Mouse (Mus musculus) lung, embryonic 14.5 days (tissue): Measurements from ENCODE around the gene AC141477.1. TPM values are rescaled to one million over a fixed set of nuclear protein-coding genes. Genes with fewer than 3 reads are reported as not detected.

Experiments
- ATAC-seq: fragments of 200-750 bp; cut with Nextera tagmentation; 2 replicates; pipeline ENCODE4 v1.8.0; 2017; ENCODE audit warnings: mild to moderate bottlenecking, moderate TSS enrichment, moderate library complexity; ENCODE audit not compliant: insufficient read depth
- DNase-seq: peaks from one replicate; pipeline ENCODE4 v3.0.0-alpha.2; 2015
- H3K27ac ChIP-seq: fragments of 300-500 bp; sonication (generic); 2 replicates; pipeline ENCODE4 v1.5.1; 2014; ENCODE audit warnings: low read depth, mild to moderate bottlenecking, moderate library complexity
- H3K27me3 ChIP-seq: fragments of 300-500 bp; sonication (generic); 2 replicates; pipeline ENCODE4 v1.6.1; 2014; ENCODE audit warnings: low read length, control low read depth; ENCODE audit not compliant: insufficient read depth
- H3K36me3 ChIP-seq: fragments of 300-500 bp; sonication (generic); 2 replicates; pipeline ENCODE4 v1.6.1; 2014; ENCODE audit warnings: control low read depth; ENCODE audit not compliant: insufficient read depth
- H3K4me1 ChIP-seq: fragments of 300-500 bp; sonication (generic); 2 replicates; pipeline ENCODE4 v1.6.1; 2014; ENCODE audit warnings: antibody characterized with exemption, control low read depth; ENCODE audit not compliant: insufficient read depth
- H3K4me2 ChIP-seq: fragments of 300-500 bp; sonication (generic); 2 replicates; pipeline ENCODE4 v1.6.1; 2014; ENCODE audit warnings: mild to moderate bottlenecking
- H3K4me3 ChIP-seq: fragments of 300-500 bp; sonication (generic); 2 replicates; pipeline ENCODE4 v1.5.1; 2014; ENCODE audit warnings: low read depth, low read length
- H3K9ac ChIP-seq: fragments of 300-500 bp; sonication (generic); 2 replicates; pipeline ENCODE4 v1.6.1; 2014
- H3K9me3 ChIP-seq: fragments of 300-500 bp; sonication (generic); 2 replicates; pipeline ENCODE4 v1.6.1; 2016; ENCODE audit warnings: low read depth, low read length, control low read depth
- CTCF ChIP-seq: IDR thresholded peaks from 2 replicates; pipeline ENCODE4 v1.5.1; 2016; ENCODE audit warnings: antibody characterized with exemption, low read depth
- WGBS: fragments of 180-500 bp; shearing (Covaris S2); extraction: QIAGEN DNeasy Blood & Tissue Kit; methylation state at CpG from one replicate; pipeline ENCODE4 v1.1.7; 2014; 5-methylcytosine and 5-hydroxymethylcytosine counted together
- polyA plus RNA-seq: library from polyadenylated mRNA; unstranded; fragments of >200 nt; fragmentation: Nextera tagmentation; extraction: Ambion mirVana; gene quantifications from 2 replicates; pipeline ENCODE4 v1.2.1, GENCODE M21; 2014

Gene AC141477.1
- polyA plus RNA-seq, 1 experiment from 2014 or later = not detected

DNA sequence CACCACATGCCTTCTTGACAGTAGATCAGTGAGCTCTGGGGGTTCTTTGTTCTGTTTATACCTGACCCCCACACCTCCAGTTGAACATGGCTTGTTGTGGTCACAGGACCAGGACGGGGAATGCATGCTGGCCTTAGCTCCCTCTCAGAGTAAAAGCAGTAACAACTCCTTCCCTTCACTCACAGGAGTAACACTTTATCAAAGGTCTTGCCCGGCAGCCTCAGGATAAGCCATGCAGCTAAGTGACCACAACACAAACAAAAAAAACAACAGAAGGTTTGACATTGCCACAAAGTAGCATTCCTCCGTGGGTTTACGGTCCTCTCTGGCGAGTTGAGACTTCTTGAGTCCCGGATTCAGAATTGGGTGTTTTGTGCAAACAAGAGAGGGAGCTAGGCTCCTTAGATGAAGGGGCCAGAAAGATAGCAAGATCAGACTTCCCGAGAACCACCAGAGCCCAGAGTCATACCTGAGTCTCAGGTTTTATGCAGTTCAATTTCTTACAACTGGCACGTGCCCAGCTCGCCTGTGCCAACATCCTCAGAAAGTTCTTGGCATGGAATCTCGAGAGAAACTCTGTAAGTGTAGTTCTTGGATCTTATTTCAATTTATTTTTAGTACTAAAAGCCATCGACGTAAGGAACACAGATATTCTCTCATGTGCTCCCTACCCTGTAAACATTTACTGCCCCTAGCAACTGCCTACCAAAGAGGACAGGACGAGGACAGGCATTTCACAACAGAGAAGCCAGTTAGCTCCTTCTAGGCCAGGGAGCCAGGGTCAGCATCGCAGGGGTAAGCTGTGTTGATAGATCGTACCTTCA lies 7.4 kb upstream of the AC141477.1 start:
- no peaks in the 10 kb centered on the region for H3K27me3 ChIP-seq
- no peak overlapping the region for H3K27ac ChIP-seq
- H3K4me3 ChIP-seq = no peak overlapping the region
- no peaks in the 10 kb centered on the region for H3K36me3 ChIP-seq
- no peak overlapping the region for H3K4me2 ChIP-seq
- ATAC-seq (no peak), DNase-seq (peak; percentile 12)
- WGBS = 72% methylated on average over 15 of the region's 15 CpGs
- peaks cover 6% of the 10 kb centered on the region; the same call in 1 of the 2 replicates for H3K4me1 ChIP-seq
- no peaks in the 10 kb centered on the region for H3K9me3 ChIP-seq
- no peak overlapping the region for H3K9ac ChIP-seq
- no peak for TF ChIP-seq CTCF

DNA sequence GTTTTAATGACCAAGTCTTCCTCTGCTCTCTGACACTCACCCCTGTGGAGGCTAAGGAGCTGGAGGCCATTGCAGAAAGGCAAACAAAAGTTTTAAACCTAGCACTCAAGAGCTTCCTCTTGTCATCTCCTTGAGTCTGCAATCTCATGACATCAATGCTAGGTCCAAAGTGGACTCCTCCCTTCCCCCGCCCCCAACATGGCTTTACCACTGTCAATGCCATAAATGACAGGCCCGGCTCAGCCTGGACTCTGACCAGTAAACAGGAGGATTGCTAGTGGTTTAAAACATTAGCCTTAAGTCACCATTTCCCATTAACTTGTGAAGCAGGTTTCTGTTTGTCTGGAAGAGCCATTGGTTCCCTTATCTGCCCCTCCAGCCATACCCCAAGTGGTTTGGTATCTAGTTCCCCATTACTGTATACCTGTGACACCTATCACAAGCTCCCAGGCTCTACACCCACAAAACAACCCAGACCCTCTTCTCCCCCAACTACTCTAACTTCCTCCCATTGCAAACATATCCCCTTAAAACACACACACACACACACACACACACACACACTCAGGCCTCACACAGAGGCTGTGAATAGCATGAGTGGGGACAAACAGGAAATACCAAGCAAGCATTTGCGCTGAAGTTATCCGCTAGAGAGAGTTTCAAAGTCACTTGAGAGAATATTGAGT lies 5.9 kb upstream of the AC141477.1 start:
- 65% methylated on average over 4 of the region's 4 CpGs for WGBS
- H3K27ac ChIP-seq = no peak overlapping the region
- no peak for ATAC-seq

DNA sequence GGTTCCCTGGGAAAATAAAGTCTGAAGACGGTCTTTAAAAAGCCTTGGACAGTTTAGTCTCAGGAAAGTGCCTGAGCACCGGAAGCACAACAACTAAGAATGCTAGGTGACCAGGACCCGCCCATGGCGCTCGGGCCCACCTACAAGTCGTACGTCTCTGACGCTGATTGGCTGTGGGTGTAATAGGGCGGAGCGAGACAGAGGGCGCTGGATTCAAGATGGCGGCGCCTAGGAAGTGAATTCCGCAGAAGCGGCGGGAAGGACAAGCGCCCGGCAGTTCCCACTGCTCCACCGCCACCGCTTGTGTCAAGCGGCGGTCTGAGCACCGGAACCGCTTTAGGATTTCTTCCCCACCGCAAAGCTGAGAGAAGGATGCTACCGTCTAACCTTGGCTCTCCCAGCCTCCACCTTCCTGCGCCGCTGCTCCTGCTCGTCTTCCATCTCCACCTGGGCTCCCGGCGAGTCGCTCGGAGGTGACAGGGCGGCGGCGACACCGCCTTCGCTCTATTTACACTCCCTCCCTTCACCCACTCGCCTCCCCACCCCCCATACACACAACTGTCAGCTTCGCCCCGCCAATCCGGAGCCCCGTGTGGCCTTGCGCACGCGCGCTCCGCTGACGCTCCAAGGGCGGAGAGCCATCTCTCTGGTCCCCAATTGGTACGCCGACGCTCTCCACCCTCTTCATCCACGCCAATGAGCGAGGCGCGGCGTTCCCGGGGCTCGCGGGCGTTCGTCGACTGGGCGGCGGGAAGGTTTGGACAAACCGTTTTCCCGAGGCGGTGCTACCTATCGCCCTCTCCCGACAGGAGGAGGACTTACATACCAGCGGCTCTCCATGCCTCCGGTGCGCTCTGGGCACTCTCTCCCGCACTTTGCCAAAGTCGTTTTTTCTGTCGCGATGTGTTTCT lies 2.2 kb upstream of the AC141477.1 start, which contains the start of gene Pcnt:
TSS of gene Pcnt (minus strand) at position 609 of the 911 bp plus-strand sequence.
- Histone ChIP-seq H3K4me2 (peak within 1 kb of the TSS; percentile 77), H3K9me3 (no peaks in the 10 kb centered on the region), H3K27me3 (no peaks in the 10 kb centered on the region), H3K4me1 (peaks cover 10% of the 10 kb centered on the region; the same call in 1 of the 2 replicates), H3K36me3 (peaks cover 29% of the 10 kb centered on the region), H3K27ac (peak within 1 kb of the TSS; percentile 98), H3K4me3 (peak within 1 kb of the TSS; percentile 96), H3K9ac (peak within 1 kb of the TSS; percentile 87)
- under 1% methylated on average over 78 of the region's 78 CpGs for WGBS
- DNase-seq (peak; percentile 99), ATAC-seq (peak; percentile 99)
- peak; percentile 78 for TF ChIP-seq CTCF

More for the DNA sequence above, 5.9 kb upstream of the AC141477.1 start:
- Histone ChIP-seq H3K36me3 (no peaks in the 10 kb centered on the region), H3K4me1 (peaks cover 10% of the 10 kb centered on the region; the same call in 1 of the 2 replicates), H3K9me3 (no peaks in the 10 kb centered on the region), H3K4me3 (no peak overlapping the region), H3K27me3 (no peaks in the 10 kb centered on the region), H3K9ac (no peak overlapping the region), H3K4me2 (no peak overlapping the region)
- TF ChIP-seq CTCF = no peak
- DNase-seq = peak; percentile 21

DNA sequence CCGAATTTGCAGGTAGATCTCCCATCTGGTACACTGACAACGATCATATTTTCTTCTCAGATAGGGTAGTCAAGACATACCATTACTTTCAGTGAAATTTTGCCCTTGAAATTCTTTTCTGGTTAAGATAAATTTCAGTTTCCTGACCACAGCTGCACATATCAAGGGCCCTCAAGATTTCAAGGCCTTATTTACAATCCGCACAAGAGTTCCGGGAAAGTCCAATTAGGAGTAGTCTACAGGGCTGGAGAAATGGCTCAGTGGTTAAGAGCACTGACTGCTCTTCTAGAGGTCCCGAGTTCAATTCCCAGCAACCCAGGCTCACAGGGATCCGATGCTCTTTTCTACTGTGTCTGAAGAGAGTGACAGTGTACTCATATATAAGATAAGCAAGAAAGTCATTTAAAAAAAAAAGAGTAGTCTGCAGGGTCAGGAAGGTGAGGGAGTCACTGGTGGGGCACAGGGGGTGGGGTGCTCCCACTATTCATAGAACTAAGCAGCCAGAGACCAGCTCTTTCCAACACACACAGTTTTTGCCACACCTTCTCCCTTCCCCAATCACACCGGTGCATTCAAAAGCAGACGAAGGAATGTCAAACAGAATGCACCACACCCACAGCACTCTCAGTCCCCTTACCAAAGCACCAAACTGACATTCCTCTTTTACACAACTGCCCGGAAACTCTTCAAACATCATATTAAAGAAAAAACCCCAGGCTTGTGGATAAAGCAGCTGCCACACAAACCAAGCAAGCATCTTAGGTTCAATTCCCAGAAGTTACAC lies 945 bp downstream of the AC141477.1 start:
- Histone ChIP-seq H3K36me3 (peaks cover 60% of the 10 kb centered on the region), H3K4me2 (no peak overlapping the region), H3K27ac (no peak overlapping the region), H3K9me3 (no peaks in the 10 kb centered on the region), H3K4me3 (no peak overlapping the region), H3K4me1 (peaks cover 10% of the 10 kb centered on the region; the same call in 1 of the 2 replicates), H3K27me3 (no peaks in the 10 kb centered on the region), H3K9ac (no peak overlapping the region)
- TF ChIP-seq CTCF = no peak
- WGBS = 81% methylated on average over 9 of the region's 9 CpGs
- no peak for DNase-seq
- ATAC-seq = no peak

DNA sequence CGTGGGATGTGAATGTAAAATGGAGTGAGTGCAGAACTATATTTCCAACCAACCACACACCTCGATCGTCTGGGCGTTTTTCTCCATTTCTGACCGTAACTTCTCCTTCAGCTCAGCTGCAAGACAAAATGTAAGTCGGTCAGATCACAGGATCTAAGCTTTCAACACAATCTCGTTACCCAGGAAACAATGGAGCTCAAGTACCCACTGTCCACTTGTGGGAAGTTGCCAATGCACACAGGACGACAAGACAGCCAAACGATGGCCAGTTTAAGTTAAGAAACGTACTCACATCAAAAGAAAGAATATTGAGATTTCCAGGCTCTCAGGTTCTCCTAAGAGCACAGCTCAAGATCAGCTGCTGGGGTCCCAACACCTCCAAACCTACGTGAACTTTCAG lies 6.3 kb downstream of the AC141477.1 start:
- Histone ChIP-seq H3K4me1 (no peaks in the 10 kb centered on the region), H3K27ac (no peak overlapping the region), H3K9me3 (no peaks in the 10 kb centered on the region), H3K4me3 (no peak overlapping the region), H3K36me3 (peaks cover 96% of the 10 kb centered on the region), H3K4me2 (no peak overlapping the region), H3K9ac (no peak overlapping the region), H3K27me3 (no peaks in the 10 kb centered on the region)
- ATAC-seq (no peak), DNase-seq (no peak)
- WGBS = 89% methylated on average over 11 of the region's 11 CpGs
- TF ChIP-seq CTCF = no peak

DNA sequence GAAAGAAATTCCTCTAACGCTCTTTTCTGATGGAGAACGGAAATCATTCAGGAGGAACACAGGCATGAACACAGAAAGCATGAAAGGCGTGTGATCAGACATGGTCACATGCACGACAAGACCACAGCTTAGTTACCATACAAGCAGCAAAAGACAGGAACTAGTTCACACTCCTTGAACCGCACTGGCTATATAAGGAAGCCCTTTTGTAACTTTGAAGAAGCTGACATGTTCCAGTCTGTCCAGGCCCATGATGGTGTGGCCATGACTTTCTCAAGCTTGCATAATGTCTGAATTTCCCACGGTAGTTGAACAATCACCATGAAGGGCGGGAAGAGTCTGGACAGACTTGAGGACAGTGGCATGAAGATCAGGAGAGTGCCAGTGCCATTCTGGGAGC lies 14.6 kb downstream of the AC141477.1 start:
- H3K4me3 ChIP-seq = no peak overlapping the region
- no peak overlapping the region for H3K4me2 ChIP-seq
- no peaks in the 10 kb centered on the region for H3K9me3 ChIP-seq
- H3K27me3 ChIP-seq = no peaks in the 10 kb centered on the region
- H3K9ac ChIP-seq = no peak overlapping the region
- no peak for DNase-seq
- no peaks in the 10 kb centered on the region for H3K4me1 ChIP-seq
- no peak overlapping the region for H3K27ac ChIP-seq
- H3K36me3 ChIP-seq = peaks cover 94% of the 10 kb centered on the region
- TF ChIP-seq CTCF = no peak
- 95% methylated on average over 7 of the region's 7 CpGs for WGBS
- ATAC-seq = no peak
